Mouse (Mus musculus): ENCODE results near the gene Caln1. TPM values are rescaled to one million over a fixed set of nuclear protein-coding genes. Genes with fewer than 3 reads are reported as not detected.

Caln1 gene
- polyA plus RNA-seq, 1 experiment from 2014 or later, result 2.0 TPM

DNA sequence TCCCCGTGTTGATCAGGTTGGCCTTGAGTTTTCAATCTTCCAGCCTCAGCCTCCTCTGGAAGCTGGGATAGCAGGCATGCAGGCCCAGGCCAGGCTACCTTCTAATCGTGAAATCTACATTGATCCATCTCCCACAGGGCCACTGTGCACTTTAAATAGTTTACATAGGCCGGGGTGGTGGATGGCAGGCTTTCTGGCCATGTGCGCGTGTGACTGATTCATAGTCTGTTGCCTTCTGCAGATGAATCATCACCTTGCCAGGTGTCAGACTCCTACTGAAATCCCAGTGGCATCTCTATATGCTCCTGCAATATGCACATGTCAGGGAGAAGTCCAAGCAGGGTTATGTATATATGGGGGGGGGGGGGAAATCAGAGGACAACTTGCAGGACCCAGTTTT is 428.5 kb downstream of the Caln1 start:
- no peaks in the 10 kb centered on the region; the same call in 1 of the 2 replicates for H3K9me3 ChIP-seq (replicated peaks)
- H3K36me3 ChIP-seq (ENCODE audit: poor library complexity, severe bottlenecking), result no peaks in the 10 kb centered on the region
- H3K4me2 ChIP-seq, result no peak overlapping the region
- H3K9ac ChIP-seq, result no peak overlapping the region
- no peak overlapping the region for H3K4me3 ChIP-seq
- H3K27ac ChIP-seq, result no peak overlapping the region
- H3K27me3 ChIP-seq, result no peaks in the 10 kb centered on the region
- WGBS, result 89% methylated on average over 5 of the region's 5 CpGs
- H3K4me1 ChIP-seq, result no peaks in the 10 kb centered on the region
- ATAC-seq, result no peak

GRCm38 (mm10) chr5:130810314-130810713 is 441.1 kb downstream of the Caln1 start:
- no peaks in the 10 kb centered on the region for H3K27me3 ChIP-seq
- no peaks in the 10 kb centered on the region for H3K36me3 ChIP-seq (ENCODE audit: poor library complexity, severe bottlenecking)
- no peak overlapping the region for H3K27ac ChIP-seq
- H3K9ac ChIP-seq, result no peak overlapping the region
- whole genome bisulfite sequencing, result 14% methylated on average over 6 of the region's 6 CpGs
- H3K4me2 ChIP-seq, result no peak overlapping the region
- H3K4me3 ChIP-seq, result no peak overlapping the region
- no peak for ATAC-seq
- no peaks in the 10 kb centered on the region for H3K4me1 ChIP-seq
- H3K9me3 ChIP-seq (replicated peaks), result peaks cover 8% of the 10 kb centered on the region

DNA sequence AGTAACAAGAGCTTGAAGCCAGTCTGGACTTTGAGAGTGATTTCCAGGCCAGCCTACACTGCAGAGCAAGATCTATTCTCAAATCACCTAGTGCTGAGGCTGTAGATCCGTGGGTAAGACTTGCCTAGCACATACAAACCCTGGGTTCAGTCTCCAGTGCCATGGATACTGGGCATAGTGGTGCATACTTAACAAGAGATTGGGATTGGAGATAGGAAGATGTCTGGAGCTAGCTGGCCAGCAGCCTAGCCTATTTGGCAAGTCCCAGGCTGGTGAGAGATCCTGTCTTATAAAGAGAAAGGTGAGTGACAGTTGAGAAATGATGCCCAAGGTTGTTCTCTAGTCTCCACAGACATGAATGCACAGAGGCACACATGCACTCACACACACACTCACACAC is 441.6 kb downstream of the Caln1 start:
- peaks cover 8% of the 10 kb centered on the region for H3K9me3 ChIP-seq (replicated peaks)
- H3K27me3 ChIP-seq, result no peaks in the 10 kb centered on the region
- H3K4me3 ChIP-seq, result no peak overlapping the region
- no peak overlapping the region for H3K27ac ChIP-seq
- no peaks in the 10 kb centered on the region for H3K36me3 ChIP-seq (ENCODE audit: poor library complexity, severe bottlenecking)
- no peak for ATAC-seq
- WGBS, result 28% methylated on average over 1 of the region's 1 CpGs
- H3K4me1 ChIP-seq, result no peaks in the 10 kb centered on the region
- H3K9ac ChIP-seq, result no peak overlapping the region
- no peak overlapping the region for H3K4me2 ChIP-seq

GRCm38 (mm10) chr5:130811266-130811665 is 442.0 kb downstream of the Caln1 start:
- no peak overlapping the region for H3K27ac ChIP-seq

DNA sequence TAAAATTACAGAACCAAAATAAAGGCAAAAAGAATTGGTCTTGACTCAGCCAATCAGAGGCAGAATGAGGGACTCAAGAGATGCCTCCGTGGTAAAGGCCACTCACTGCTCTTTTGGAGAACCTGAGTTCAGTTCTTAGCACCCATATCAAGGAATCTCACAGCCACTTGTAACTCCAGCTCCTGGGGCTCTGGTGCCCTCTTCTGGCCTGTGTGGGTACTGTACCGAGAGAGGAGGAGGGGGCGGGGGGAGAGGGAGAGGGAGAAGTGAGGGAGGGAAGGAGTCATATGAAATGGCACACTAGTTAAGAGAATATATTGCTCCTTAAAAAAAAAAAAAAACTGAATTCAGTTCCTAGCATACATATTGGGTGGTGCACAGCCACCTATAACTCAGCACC is 442.7 kb downstream of the Caln1 start:
- Histone ChIP-seq H3K9me3 (replicated peaks) (peaks cover 8% of the 10 kb centered on the region), H3K9ac (no peak overlapping the region), H3K36me3 (ENCODE audit: poor library complexity, severe bottlenecking) (no peaks in the 10 kb centered on the region), H3K4me1 (no peaks in the 10 kb centered on the region), H3K4me3 (no peak overlapping the region), H3K27me3 (no peaks in the 10 kb centered on the region), H3K27ac (no peak overlapping the region), H3K4me2 (no peak overlapping the region)
- WGBS, result 98% methylated on average over 3 of the region's 3 CpGs
- ATAC-seq, result no peak

More at GRCm38 (mm10) chr5:130811266-130811665, 442.0 kb downstream of the Caln1 start:
- Histone ChIP-seq H3K27me3 (no peaks in the 10 kb centered on the region), H3K4me2 (no peak overlapping the region), H3K4me1 (no peaks in the 10 kb centered on the region), H3K9me3 (replicated peaks) (peaks cover 8% of the 10 kb centered on the region), H3K36me3 (ENCODE audit: poor library complexity, severe bottlenecking) (no peaks in the 10 kb centered on the region), H3K4me3 (no peak overlapping the region), H3K9ac (no peak overlapping the region)
- WGBS, result 30% methylated on average over 3 of the region's 3 CpGs
- ATAC-seq, result no peak

GRCm38 (mm10) chr5:130812556-130812955 is 443.3 kb downstream of the Caln1 start:
- H3K4me2 ChIP-seq, result no peak overlapping the region
- no peaks in the 10 kb centered on the region for H3K4me1 ChIP-seq
- no peak for ATAC-seq
- peaks cover 8% of the 10 kb centered on the region for H3K9me3 ChIP-seq (replicated peaks)
- no peak overlapping the region for H3K4me3 ChIP-seq
- H3K27ac ChIP-seq, result no peak overlapping the region
- no peaks in the 10 kb centered on the region for H3K36me3 ChIP-seq (ENCODE audit: poor library complexity, severe bottlenecking)
- H3K9ac ChIP-seq, result no peak overlapping the region
- 91% methylated on average over 8 of the region's 8 CpGs for WGBS
- no peaks in the 10 kb centered on the region for H3K27me3 ChIP-seq

DNA sequence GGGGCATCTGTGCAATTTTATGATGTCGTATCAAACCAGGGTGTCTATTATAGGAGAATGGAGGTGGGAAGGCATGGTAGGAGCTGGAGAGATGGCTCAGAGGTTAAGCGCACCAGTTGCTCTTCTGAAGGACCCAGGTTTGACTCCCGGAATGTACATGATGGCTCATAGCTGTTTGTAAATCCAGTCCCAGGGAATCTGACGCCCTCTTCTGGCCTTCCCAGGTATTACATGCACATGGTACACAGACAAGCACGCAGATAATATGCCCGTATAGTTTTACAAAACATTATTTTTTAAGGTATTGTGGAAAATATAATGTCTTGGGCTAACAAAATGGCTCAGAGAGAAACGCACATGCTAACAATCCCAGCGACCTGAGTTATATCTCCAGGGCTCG is 443.8 kb downstream of the Caln1 start:
- no peak overlapping the region for H3K4me3 ChIP-seq
- H3K4me2 ChIP-seq, result no peak overlapping the region
- H3K36me3 ChIP-seq (ENCODE audit: poor library complexity, severe bottlenecking), result no peaks in the 10 kb centered on the region
- H3K9ac ChIP-seq, result no peak overlapping the region
- no peak overlapping the region for H3K27ac ChIP-seq
- ATAC-seq, result no peak
- WGBS, result 90% methylated on average over 9 of the region's 9 CpGs
- no peaks in the 10 kb centered on the region for H3K4me1 ChIP-seq
- H3K9me3 ChIP-seq (replicated peaks), result peaks cover 8% of the 10 kb centered on the region
- no peaks in the 10 kb centered on the region for H3K27me3 ChIP-seq

DNA sequence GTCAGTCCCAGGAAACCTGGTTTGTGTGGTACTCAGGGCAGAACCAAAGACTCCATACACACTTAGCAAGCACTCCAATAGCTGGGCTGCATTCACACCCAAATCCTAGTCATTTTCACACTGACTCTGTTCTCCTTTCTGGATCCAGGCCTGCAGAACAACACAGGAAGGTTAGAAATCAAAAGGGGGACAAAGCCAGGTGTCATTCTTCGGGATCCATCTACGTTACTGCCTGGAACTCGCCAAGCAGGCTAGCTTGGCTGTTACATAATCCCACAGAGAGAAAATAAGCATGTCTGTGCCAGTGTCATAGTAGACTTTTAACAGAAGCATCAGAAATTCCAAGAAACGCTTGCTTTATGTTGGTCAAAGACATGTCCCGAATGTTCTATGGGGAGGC is 446.1 kb downstream of the Caln1 start:
- Histone ChIP-seq H3K27me3 (no peaks in the 10 kb centered on the region), H3K4me3 (no peak overlapping the region), H3K36me3 (ENCODE audit: poor library complexity, severe bottlenecking) (no peaks in the 10 kb centered on the region), H3K9ac (no peak overlapping the region), H3K27ac (no peak overlapping the region), H3K4me1 (no peaks in the 10 kb centered on the region), H3K4me2 (no peak overlapping the region), H3K9me3 (replicated peaks) (no peaks in the 10 kb centered on the region)
- no peak for ATAC-seq
- 89% methylated on average over 5 of the region's 5 CpGs for WGBS

GRCm38 (mm10) chr5:130820021-130820648 is 450.9 kb downstream of the Caln1 start:
- 90% methylated on average over 4 of the region's 4 CpGs for WGBS
- ATAC-seq, result no peak
- no peaks in the 10 kb centered on the region for H3K9me3 ChIP-seq (replicated peaks)
- H3K4me3 ChIP-seq, result no peak overlapping the region
- H3K27me3 ChIP-seq, result no peaks in the 10 kb centered on the region
- no peaks in the 10 kb centered on the region for H3K4me1 ChIP-seq
- H3K4me2 ChIP-seq, result no peak overlapping the region
- H3K9ac ChIP-seq, result no peak overlapping the region
- H3K36me3 ChIP-seq (ENCODE audit: poor library complexity, severe bottlenecking), result no peaks in the 10 kb centered on the region
- no peak overlapping the region for H3K27ac ChIP-seq

GRCm38 (mm10) chr5:130820661-130821060 is 451.4 kb downstream of the Caln1 start:
- Histone ChIP-seq H3K27ac (no peak overlapping the region), H3K36me3 (ENCODE audit: poor library complexity, severe bottlenecking) (no peaks in the 10 kb centered on the region), H3K4me2 (no peak overlapping the region), H3K4me3 (no peak overlapping the region), H3K9me3 (replicated peaks) (no peaks in the 10 kb centered on the region), H3K9ac (no peak overlapping the region), H3K4me1 (no peaks in the 10 kb centered on the region), H3K27me3 (no peaks in the 10 kb centered on the region)
- WGBS, result 95% methylated on average over 5 of the region's 5 CpGs
- ATAC-seq, result no peak

DNA sequence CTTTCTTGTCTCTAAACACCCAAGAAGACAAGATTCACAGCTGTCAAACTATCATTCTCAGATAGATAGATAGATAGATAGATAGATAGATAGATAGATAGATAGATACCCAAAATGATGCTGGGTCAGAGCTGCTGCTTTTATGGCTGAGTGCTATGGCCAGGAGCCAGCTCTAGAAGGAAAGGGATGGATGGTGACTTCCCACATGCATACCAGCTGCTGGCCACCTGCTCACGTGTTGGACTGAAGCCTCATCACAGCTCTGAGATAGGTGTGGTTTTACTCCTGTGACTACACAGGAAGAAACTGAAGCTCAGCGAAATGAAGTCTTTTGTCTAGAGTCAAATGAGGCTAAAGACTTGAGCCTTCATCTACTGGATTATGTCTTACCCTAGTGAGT is 456.5 kb downstream of the Caln1 start:
- no peak for ATAC-seq

DNA sequence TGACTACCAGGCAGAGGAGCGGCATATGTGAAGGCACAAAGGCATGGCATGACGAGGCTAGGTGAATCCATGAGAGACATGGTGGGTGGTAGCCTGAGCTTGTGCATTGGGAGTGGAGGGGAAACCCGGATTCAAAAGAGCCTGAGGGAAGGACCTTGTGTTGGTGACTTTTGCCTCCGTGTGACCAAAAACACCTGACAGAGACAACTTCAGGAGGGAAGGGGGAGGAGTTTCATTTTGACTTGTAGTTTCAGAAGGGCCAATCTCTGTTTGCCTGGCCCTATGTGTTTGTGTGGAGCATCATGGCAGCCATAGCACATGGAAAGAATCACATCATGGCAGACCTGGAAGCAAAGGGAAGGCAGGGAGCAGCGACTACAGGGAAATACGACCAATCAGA is 479.3 kb downstream of the Caln1 start:
- 89% methylated on average over 6 of the region's 6 CpGs for WGBS
- H3K4me1 ChIP-seq, result 0 out of 2 replicates have a peak, but pooled peaks cover 3% of the 10 kb centered on the region
- no peak overlapping the region for H3K4me2 ChIP-seq
- H3K9ac ChIP-seq, result no peak overlapping the region
- no peak overlapping the region for H3K27ac ChIP-seq
- no peaks in the 10 kb centered on the region for H3K9me3 ChIP-seq (replicated peaks)
- no peaks in the 10 kb centered on the region for H3K36me3 ChIP-seq (ENCODE audit: poor library complexity, severe bottlenecking)
- ATAC-seq, result no peak
- no peak overlapping the region for H3K4me3 ChIP-seq
- no peaks in the 10 kb centered on the region for H3K27me3 ChIP-seq

More for the DNA sequence above, 456.5 kb downstream of the Caln1 start:
- Histone ChIP-seq H3K27ac (no peak overlapping the region), H3K4me1 (no peaks in the 10 kb centered on the region), H3K9me3 (replicated peaks) (no peaks in the 10 kb centered on the region; the same call in 1 of the 2 replicates), H3K27me3 (no peaks in the 10 kb centered on the region), H3K36me3 (ENCODE audit: poor library complexity, severe bottlenecking) (no peaks in the 10 kb centered on the region), H3K4me2 (no peak overlapping the region), H3K9ac (no peak overlapping the region), H3K4me3 (no peak overlapping the region)
- WGBS, result 80% methylated on average over 2 of the region's 2 CpGs

DNA sequence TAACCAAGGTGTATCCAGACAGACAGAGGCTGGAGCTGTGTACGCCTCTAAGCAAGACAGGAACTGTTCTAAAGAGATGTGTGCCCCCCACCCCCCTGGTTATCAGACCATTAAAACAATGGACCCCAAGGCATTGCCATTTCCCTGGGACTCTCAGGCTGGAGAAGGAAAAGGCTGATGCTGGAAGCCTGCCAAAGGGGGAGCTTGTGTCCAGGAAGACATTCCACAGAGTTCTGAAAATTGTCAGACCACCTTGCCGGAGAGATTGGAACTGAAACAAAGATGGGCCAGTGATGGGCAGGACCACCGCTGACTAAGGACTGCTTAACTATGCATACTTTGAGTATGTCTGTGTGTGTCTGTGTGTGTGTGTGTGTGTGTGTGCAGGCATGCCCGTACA is 480.4 kb downstream of the Caln1 start:
- WGBS, result 66% methylated on average over 4 of the region's 4 CpGs
- Histone ChIP-seq H3K36me3 (ENCODE audit: poor library complexity, severe bottlenecking) (no peaks in the 10 kb centered on the region), H3K27me3 (no peaks in the 10 kb centered on the region), H3K9me3 (replicated peaks) (no peaks in the 10 kb centered on the region), H3K4me1 (0 out of 2 replicates have a peak, but pooled peaks cover 3% of the 10 kb centered on the region), H3K9ac (no peak overlapping the region), H3K4me2 (no peak overlapping the region), H3K27ac (no peak overlapping the region), H3K4me3 (no peak overlapping the region)
- ATAC-seq, result no peak
